Mouse (Mus musculus): ENCODE data around the gene Gm21961.
"Not testable (repeated sequence)": the region's sequence is repeated elsewhere in the genome, so short reads cannot be mapped to it uniquely, and the experiment has no call there.

The Gm21961 gene

DNA sequence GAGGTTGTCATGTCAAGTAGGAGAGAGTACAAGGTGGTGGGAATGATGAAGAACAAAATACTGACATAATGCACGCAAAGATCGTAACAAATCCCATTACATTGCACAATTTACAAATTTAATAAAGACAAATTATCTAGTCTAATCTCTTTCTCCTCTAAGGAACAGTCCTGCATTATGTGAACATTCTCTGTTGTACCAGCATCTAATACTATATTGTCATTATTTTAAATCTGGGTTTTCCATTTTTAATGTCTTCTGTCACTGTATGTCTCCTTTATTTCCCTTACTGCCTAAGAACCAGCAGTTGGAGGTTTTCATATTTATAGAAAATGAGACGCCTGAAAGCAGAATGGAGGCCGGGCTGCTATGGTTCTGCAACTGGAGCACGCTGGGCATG lies at the start of gene Gm21961:
Gene Gm21961, minus strand, starts transcription at position 101 of the 400 bp plus-strand sequence.
- no peak for DNase-seq (ENCODE audit: low spot score in 2 of 2)

DNA sequence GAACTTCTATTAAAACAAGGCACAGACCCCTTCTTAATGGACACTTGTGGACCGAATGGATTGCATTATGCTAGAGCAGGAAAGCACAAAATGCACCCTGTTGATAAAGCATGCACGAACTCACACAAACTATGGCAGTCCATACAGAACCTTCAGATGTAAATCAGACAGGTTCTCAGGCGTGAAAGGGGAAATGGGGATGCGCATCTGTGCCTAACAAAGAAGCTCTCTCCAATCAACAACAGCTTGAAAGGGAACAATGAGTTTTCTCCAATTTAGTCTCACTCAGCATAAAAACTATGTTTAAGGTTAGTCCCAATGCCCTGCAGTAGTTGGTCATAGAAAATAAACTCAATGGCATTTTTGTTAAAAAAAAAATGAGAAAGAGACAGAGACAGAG lies 27.3 kb upstream of the Gm21961 start:
- no peak for DNase-seq (ENCODE audit: low spot score in 2 of 2)

DNA sequence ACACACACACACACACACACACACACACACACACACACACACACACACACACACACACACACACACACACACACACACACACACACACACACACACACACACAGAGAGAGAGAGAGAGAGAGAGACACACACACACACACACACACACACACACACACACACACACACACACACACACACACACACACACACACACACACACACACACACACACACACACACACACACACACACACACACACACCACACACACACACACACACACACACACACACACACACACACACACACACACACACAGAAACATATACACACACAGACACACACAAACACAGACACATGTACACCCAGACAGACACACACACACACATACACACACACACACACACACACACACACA lies 24.5 kb upstream of the Gm21961 start:
- not testable (repeated sequence) for DNase-seq (ENCODE audit: low spot score in 2 of 2)

DNA sequence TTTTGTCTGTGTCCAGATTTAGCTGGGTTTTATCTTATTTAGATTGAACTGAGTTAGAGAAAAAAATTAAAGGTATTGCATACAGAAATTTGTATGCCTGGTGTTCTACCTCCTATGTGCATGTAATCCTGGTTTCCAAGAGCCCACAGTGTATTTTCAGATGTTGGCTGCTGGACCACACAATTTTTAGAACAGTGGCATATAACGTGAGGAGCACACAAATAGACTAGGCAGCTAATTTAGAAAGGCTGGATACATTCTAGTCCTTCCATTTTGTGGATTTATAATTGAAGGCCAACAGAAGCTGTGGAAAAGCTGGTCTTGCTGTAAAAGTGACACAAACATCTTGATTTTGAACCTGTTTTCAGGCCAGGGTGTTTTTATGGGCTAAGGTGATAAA lies 3.3 kb upstream of the Gm21961 start:
- DNase-seq (ENCODE audit: low spot score in 2 of 2) = no peak

DNA sequence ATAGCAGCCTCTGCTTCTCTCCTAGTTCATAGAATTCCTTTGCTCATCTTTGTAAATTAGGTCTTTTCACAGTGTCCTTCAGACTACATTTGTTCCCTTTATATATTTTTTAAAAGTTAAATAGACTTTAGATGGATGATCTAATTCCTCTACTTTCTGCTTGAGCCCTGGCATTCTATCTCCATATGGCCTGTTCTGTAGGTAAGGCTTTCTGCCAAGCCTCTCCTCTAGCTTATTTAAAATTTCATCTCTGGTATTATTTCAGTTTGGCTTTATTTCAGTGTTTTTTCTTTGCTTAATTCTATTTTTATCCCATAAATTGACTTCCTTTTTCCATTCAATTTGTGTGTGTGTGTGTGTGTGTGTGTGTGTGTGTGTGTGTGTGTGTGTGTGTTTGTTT lies 8.5 kb downstream of the Gm21961 start:
- no peak for DNase-seq (ENCODE audit: low spot score in 2 of 2)

DNA sequence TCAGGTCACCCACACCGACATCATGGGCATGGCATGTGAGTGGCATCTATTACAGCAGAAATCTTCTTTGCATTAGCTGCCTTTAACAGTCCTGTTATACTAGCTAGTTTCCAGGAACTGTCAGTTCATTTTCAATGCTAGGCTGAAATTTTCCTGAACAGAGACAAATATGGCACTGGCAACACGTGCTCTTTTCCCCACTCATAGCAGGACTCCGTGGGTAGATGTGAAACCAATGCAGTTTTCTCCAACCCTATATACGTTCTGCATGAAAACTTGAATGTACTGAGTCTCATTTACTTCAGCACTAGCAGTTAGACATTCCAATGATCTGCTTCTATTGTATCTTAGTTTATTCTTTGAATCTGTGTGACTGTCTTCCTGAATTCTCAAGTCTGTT lies 20.2 kb downstream of the Gm21961 start:
- DNase-seq (ENCODE audit: low spot score in 2 of 2) = no peak

DNA sequence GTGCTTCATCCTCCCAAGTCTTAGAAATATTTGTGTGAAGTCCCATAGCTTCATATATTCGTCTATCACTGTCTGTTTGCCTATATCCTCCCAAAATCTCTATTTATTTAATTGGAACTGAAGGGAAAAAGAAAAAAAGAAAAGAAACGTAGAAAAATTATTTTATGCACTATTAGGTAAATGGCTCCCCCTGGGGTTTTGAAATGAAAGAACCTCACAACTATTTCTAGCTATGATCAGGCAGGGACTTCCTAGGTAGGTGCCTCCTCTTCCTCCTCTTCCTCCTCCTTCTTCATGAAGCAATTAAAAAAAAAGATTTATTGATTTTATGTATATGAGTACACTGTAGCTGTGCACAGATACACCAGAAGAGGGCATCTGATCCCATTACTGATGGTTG lies 34.7 kb downstream of the Gm21961 start:
- no peak for DNase-seq (ENCODE audit: low spot score in 2 of 2)

DNA sequence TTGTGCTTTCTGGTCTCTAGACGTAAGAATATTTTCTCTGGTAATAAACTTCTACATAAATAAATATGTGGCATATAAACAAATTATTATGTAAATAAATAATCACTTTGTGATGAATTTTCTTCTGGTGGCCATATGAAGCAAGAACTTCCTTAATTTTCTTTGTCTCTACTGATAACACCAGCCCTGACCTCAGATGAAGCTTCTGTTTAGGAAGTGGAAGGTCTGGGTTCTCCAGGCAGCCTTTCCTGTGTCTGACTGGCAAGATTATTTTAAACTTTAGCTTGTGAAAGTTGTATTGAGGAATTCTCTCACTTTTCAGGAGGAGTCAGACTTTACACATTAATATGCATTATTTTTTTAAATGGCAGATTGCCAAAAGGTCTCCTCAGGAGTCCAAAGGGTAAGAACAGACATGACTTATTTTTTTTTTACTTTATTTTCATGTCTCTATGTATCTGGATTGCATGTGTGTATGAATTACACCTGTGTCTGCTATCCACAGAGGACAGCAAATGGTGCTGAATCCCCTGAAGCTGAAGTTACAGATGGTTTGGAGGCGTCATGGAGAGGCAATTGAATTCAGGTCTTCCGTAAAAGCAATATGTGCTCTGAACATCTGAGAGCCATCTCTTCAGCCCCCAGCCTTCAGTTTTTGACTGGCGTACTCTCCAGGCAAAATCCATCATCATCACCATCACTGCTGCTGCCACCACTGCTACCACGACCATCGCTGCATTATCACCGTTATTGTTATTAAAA lies 38.5 kb downstream of the Gm21961 start:
- DNase-seq (ENCODE audit: low spot score in 2 of 2) = no peak

All from frontal cortex, postnatal 10 days (tissue).